Mouse (Mus musculus) heart, adult 2 months (tissue): ENCODE results near the gene Wrap53. TPM values are rescaled to one million over a fixed set of nuclear protein-coding genes. Genes with fewer than 3 reads are reported as not detected.
A peak's percentile ranks its signal among the peaks of the same experiment; 100 is the strongest.

Source experiments
- DNase-seq, 2 experiments: peaks; one replicate each; pipeline ENCODE4 v3.0.0; 2021
- H3K27ac ChIP-seq: fragments of 200-600 bp; 2 replicates; pipeline ENCODE4 v1.8.1; 2022
- H3K27me3 ChIP-seq: fragments of 200-500 bp; 2 replicates; pipeline ENCODE4 v1.6.1; 2012; ENCODE audit warnings: mild to moderate bottlenecking, low read length, inconsistent platforms, mixed read lengths; ENCODE audit not compliant: control insufficient read depth, insufficient read depth
- H3K36me3 ChIP-seq: fragments of 200-500 bp; 2 replicates; pipeline ENCODE4 v1.6.1; 2012; ENCODE audit warnings: low read length, inconsistent platforms; ENCODE audit not compliant: control insufficient read depth, insufficient read depth
- H3K4me1 ChIP-seq: fragments of 200-500 bp; 2 replicates; pipeline ENCODE4 v1.6.1; 2011; ENCODE audit warnings: low read length; ENCODE audit not compliant: control insufficient read depth, insufficient read depth
- H3K4me3 ChIP-seq: fragments of 200-600 bp; 2 replicates; pipeline ENCODE4 v1.8.1; 2022
- H3K79me2 ChIP-seq: fragments of 200-500 bp; replicated peaks from 2 replicates; pipeline ENCODE4 v1.6.1; 2012; ENCODE audit warnings: mild to moderate bottlenecking, inconsistent platforms, low read length, moderate library complexity, mixed read lengths; ENCODE audit not compliant: control insufficient read depth, insufficient read depth
- H3K9ac ChIP-seq: fragments of 200-500 bp; 2 replicates; pipeline ENCODE4 v1.6.1; 2012; ENCODE audit warnings: low read depth, mild to moderate bottlenecking, control low read depth, inconsistent platforms, low read length, mixed read lengths
- CTCF ChIP-seq: fragments of 200-600 bp; IDR thresholded peaks from 2 replicates; pipeline ENCODE4 v1.8.1; 2022; ENCODE audit warnings: antibody characterized with exemption, mild to moderate bottlenecking, moderate library complexity
- EP300 ChIP-seq: fragments of 200-500 bp; IDR thresholded peaks from 2 replicates; pipeline ENCODE4 v1.6.1; 2011; ENCODE audit warnings: low read depth, low read length, control low read depth; ENCODE audit not compliant: insufficient read depth
- POLR2A ChIP-seq: fragments of 200-500 bp; IDR thresholded peaks from 2 replicates; pipeline ENCODE4 v1.6.1; 2011; ENCODE audit warnings: mild to moderate bottlenecking, low read depth, low read length, control low read depth; ENCODE audit not compliant: insufficient read depth
- WGBS: fragments of 180-500 bp; shearing (Covaris S2); methylation state at CpG from one replicate; pipeline ENCODE4 v1.1.7; 2018; 5-methylcytosine and 5-hydroxymethylcytosine counted together
- intact Hi-C: fragments of 180-260 bp; cut with DNase I; formaldehyde crosslinking; loops from one replicate; pipeline ENCODE4 v1.15.1; 2025
- polyA plus RNA-seq: library from polyadenylated mRNA; depleted of rRNA; stranded (reverse); fragments of >200 nt; gene quantifications from 2 replicates; pipeline ENCODE4 v1.2.3, GENCODE M21; 2012
- total RNA-seq, 2 experiments: library from RNA; stranded (reverse); gene quantifications; 2 replicates each; pipeline ENCODE4 v1.2.3; 2021

The Wrap53 gene
- total and polyA plus RNA-seq, 3 experiments = 5.4 to 10.1 (median 5.6) TPM

DNA sequence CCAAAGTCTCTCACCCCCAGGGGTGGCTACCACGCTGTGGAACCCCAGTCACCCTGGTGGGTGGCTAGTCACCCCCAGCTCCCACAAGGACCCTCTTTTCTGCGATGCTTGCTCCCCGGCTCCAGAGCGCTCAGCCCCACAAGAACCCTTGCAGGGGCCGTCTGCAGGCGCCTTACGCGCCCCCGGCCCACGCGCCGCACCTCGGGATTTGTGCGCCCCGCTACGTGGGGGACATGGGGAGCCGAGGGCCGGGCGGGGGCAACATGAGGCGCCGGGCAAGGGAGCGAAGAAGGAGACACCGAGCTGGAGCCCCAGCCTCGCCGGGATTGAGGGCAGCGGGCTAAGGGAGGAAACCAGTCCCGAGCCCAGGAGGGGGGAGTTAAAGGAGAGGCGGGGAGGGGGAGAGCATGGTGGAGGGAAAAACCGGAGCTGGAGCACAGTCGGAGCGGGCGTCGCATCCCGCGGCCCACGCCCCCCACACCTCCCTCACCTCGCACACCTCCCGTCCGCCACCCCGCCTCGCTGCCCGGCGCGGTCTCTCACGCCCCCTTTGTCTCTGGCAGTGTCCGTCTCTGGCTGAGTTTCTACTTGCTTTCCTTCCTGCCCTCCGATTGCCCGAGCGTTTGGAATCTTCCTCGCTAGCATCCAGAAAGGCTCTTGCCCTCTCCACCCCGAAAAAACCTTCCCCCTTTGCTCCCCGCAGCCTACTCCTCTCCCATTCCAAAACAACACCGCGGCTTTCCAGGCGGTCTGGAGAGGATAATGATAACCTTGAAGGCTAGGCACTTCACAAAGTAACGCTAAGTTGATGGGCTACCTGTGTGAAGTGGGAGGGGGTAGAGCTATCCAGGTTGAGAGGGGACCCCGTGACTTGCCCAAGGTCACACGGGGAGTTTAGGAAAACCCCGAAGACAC is 19.9 kb downstream of the Wrap53 start, which contains the start of gene Efnb3:
Efnb3 (minus strand) TSS at position 355 of the 915 bp plus-strand sequence.
- Histone ChIP-seq H3K4me3 (peak within 1 kb of the TSS; percentile 48), H3K9ac (peak within 1 kb of the TSS; percentile 53), H3K79me2 (no peaks in the 10 kb centered on the region), H3K36me3 (no peaks in the 10 kb centered on the region), H3K4me1 (no peaks in the 10 kb centered on the region), H3K27ac (peak within 1 kb of the TSS; percentile 75), H3K27me3 (0 out of 2 replicates have a peak, but pooled peaks cover 1% of the 10 kb centered on the region)
- WGBS = 3% methylated on average over 57 of the region's 59 CpGs
- peak; percentile 22 to 41 for DNase-seq
- intact Hi-C loops = no loop called here
- TF ChIP-seq CTCF = no peak

DNA sequence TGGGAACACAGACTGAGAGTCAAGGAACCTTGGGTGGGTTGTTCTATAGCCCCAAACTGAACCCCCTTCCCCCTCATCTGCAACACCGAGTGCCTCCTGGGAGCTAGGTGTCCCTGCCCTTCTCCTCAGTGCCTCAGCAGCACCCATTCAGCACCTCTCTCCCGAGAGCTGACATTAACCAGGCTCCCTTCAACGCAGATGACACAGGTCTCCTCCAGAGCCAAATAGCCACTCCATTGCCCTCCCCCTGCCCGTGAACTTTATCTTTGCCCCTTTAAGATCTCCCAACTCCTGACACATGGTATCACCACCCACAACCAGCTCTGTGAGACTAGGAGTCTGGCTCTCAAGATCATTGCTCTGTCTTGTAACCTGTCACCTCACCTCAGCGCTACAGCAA is 20.9 kb downstream of the Wrap53 start:
- peak; percentile 61 to 73 for DNase-seq
- Histone ChIP-seq H3K4me1 (no peaks in the 10 kb centered on the region), H3K9ac (peak overlapping the region; percentile 53), H3K4me3 (peak overlapping the region; percentile 48), H3K36me3 (no peaks in the 10 kb centered on the region), H3K79me2 (no peaks in the 10 kb centered on the region), H3K27ac (peak overlapping the region; percentile 75), H3K27me3 (0 out of 2 replicates have a peak, but pooled peaks cover 1% of the 10 kb centered on the region)
- TF ChIP-seq EP300 (peak; percentile 88), CTCF (no peak), POLR2A (peak; percentile 47)
- WGBS = 27% methylated on average over 5 of the region's 5 CpGs
- intact Hi-C loops = no loop called here

- no peak for DNase-seq
- 21% methylated on average over 6 of the region's 6 CpGs for WGBS
Observed at GRCm38 (mm10) chr11:69558756-69559155, 21.3 kb downstream of the Wrap53 start.

DNA sequence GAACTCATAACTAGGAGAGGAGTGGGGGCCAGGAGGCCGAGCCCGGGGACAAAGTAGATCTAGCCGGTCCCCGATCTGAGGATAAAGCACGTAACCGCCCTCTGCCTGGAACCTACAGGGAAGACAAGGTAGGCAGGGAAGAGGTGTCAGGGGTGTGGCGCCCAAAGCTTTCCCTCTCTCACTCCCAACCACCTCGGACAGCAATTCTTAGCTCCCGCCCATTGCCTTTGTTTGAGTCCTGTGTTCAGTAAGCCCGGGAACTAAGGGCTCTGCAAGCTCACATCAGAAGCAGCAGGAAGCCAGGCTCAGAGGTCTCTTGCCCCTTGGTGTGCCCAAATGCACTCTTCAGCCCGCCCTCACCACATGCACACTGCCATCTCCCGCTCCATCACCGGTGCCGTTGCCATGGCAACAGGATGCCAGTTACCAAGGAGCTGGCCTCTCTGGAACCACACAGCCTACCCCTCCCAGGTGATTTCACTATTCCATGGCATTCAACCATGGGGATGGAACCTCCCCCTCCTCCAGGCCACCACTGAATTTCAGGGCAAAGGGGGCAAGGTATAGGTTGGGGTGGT is 22.6 kb downstream of the Wrap53 start:
- Histone ChIP-seq H3K27me3 (0 out of 2 replicates have a peak, but pooled peaks cover 1% of the 10 kb centered on the region), H3K27ac (no peak overlapping the region), H3K79me2 (no peaks in the 10 kb centered on the region), H3K9ac (no peak overlapping the region), H3K4me1 (no peaks in the 10 kb centered on the region), H3K36me3 (no peaks in the 10 kb centered on the region), H3K4me3 (no peak overlapping the region)
- intact Hi-C loops = no loop called here
- WGBS = 67% methylated on average over 14 of the region's 14 CpGs
- no peak for TF ChIP-seq POLR2A
- DNase-seq = no peak

More at GRCm38 (mm10) chr11:69558756-69559155, 21.3 kb downstream of the Wrap53 start:
- Histone ChIP-seq H3K9ac (no peak overlapping the region), H3K27me3 (0 out of 2 replicates have a peak, but pooled peaks cover 1% of the 10 kb centered on the region), H3K36me3 (no peaks in the 10 kb centered on the region), H3K79me2 (no peaks in the 10 kb centered on the region), H3K27ac (peak overlapping the region; percentile 65), H3K4me1 (no peaks in the 10 kb centered on the region), H3K4me3 (no peak overlapping the region; the same call in 1 of the 2 replicates)
- intact Hi-C loops = no loop called here
- no peak for TF ChIP-seq CTCF
- TF ChIP-seq EP300 = no peak
- no peak for TF ChIP-seq POLR2A

- DNase-seq = no peak
- H3K4me1 ChIP-seq = no peaks in the 10 kb centered on the region
- no peaks in the 10 kb centered on the region for H3K27me3 ChIP-seq
- H3K4me3 ChIP-seq = no peak overlapping the region
- no peak overlapping the region for H3K9ac ChIP-seq
- no peaks in the 10 kb centered on the region for H3K79me2 ChIP-seq
- H3K27ac ChIP-seq = no peak overlapping the region
- TF ChIP-seq EP300 (no peak), CTCF (no peak), POLR2A (no peak)
- WGBS = 47% methylated on average over 5 of the region's 5 CpGs
- intact Hi-C loops = no loop called here
- H3K36me3 ChIP-seq = no peaks in the 10 kb centered on the region
Observed at GRCm38 (mm10) chr11:69554539-69555140, 25.4 kb downstream of the Wrap53 start.
